Mouse (Mus musculus) G1E (cell line): ENCODE measurements at regions not wholly inside any gene's neighbourhood (a gene's known extent, or its start where the extent isn't known, plus 50 kb on each side); places are given as distances from the start of the nearest gene placed in this dataset.

Experiments
- CTCF ChIP-seq: IDR thresholded peaks from 2 replicates; pipeline ENCODE4 v1.5.1; 2012; ENCODE audit warnings: low read depth, low read length, inconsistent platforms, mixed read lengths
- GATA1 ChIP-seq: IDR thresholded peaks from 2 replicates; pipeline ENCODE4 v1.6.1; 2012; ENCODE audit warnings: borderline replicate concordance, low read length, inconsistent platforms, mixed read lengths
- GATA2 ChIP-seq: IDR thresholded peaks from 2 replicates; pipeline ENCODE4 v1.6.1; 2012; ENCODE audit warnings: low read depth, low read length, inconsistent platforms, borderline replicate concordance
- POLR2AphosphoS5 ChIP-seq: IDR thresholded peaks from 2 replicates; pipeline ENCODE4 v1.6.1; 2012; ENCODE audit warnings: low read depth, low read length, inconsistent platforms; ENCODE audit not compliant: insufficient replicate concordance
- TAL1 ChIP-seq: conservative IDR thresholded peaks from 2 replicates; pipeline ENCODE4 v1.6.1; 2012; ENCODE audit warnings: low read depth, low read length, inconsistent platforms, mixed read lengths

GRCm38 (mm10) chr7:35988449-35989109 lies 185.8 kb upstream of the Zfp507 start:
- TF ChIP-seq CTCF (no peak), POLR2AphosphoS5 (no peak), TAL1 (no peak), GATA1 (no peak), GATA2 (no peak)
